Mouse (Mus musculus) limb, embryonic 13.5 days (tissue): Measurements from ENCODE around the gene Carns1. TPM values are rescaled to one million over a fixed set of nuclear protein-coding genes. Genes with fewer than 3 reads are reported as not detected.

Source experiments
- ATAC-seq: fragments of 200-750 bp; cut with Nextera tagmentation; 2 replicates; pipeline ENCODE4 v1.8.0; 2017; ENCODE audit warnings: low read depth, moderate number of reproducible peaks, moderate TSS enrichment; ENCODE audit not compliant: low FRiP score
- H3K27ac ChIP-seq: fragments of 300-500 bp; sonication (generic); 2 replicates; pipeline ENCODE4 v1.5.1; 2015; ENCODE audit warnings: inconsistent platforms, mild to moderate bottlenecking, moderate library complexity
- H3K27me3 ChIP-seq: fragments of 300-500 bp; sonication (generic); 2 replicates; pipeline ENCODE4 v1.6.1; 2015; ENCODE audit warnings: mild to moderate bottlenecking, inconsistent platforms
- H3K36me3 ChIP-seq: fragments of 300-500 bp; sonication (generic); 2 replicates; pipeline ENCODE4 v1.6.1; 2015; ENCODE audit warnings: inconsistent platforms, mild to moderate bottlenecking, moderate library complexity
- H3K4me1 ChIP-seq: fragments of 300-500 bp; sonication (generic); 2 replicates; pipeline ENCODE4 v1.6.1; 2015; ENCODE audit warnings: inconsistent platforms
- H3K4me2 ChIP-seq: fragments of 300-500 bp; sonication (generic); replicated peaks from 2 replicates; pipeline ENCODE4 v1.6.1; 2015; ENCODE audit warnings: inconsistent platforms, mild to moderate bottlenecking, moderate library complexity
- H3K4me3 ChIP-seq: fragments of 300-500 bp; sonication (generic); 2 replicates; pipeline ENCODE4 v1.5.1; 2015; ENCODE audit warnings: moderate library complexity, mild to moderate bottlenecking, inconsistent platforms
- H3K9ac ChIP-seq: fragments of 300-500 bp; sonication (generic); 2 replicates; pipeline ENCODE4 v1.6.1; 2015; ENCODE audit warnings: mild to moderate bottlenecking, inconsistent platforms
- H3K9me3 ChIP-seq: fragments of 300-500 bp; sonication (generic); 2 replicates; pipeline ENCODE4 v1.6.1; 2016; ENCODE audit warnings: inconsistent platforms
- WGBS: fragments of 180-500 bp; shearing (Covaris S2); methylation state at CpG from one replicate; pipeline ENCODE4 v1.1.7; 2015; 5-methylcytosine and 5-hydroxymethylcytosine counted together
- microRNA-seq: library from miRNA; unstranded; fragments of <30 nt; microRNA quantifications from one replicate; pipeline ENCODE4, GENCODE M21; 2016
- polyA plus RNA-seq: library from polyadenylated mRNA; unstranded; fragments of >200 nt; fragmentation: Nextera tagmentation; extraction: Ambion mirVana; gene quantifications from 2 replicates; pipeline ENCODE4 v1.2.1, GENCODE M21; 2015

Gene Carns1
- polyA plus RNA-seq, 1 experiment from 2014 or later: 2.5 TPM

GRCm38 (mm10) chr19:4120496-4120895 is 54.8 kb downstream of the Carns1 start:
- Histone ChIP-seq H3K9ac (0 out of 2 replicates have a peak overlapping the region, but pooled peaks have one; percentile 31), H3K4me1 (peaks cover 25% of the 10 kb centered on the region), H3K9me3 (no peaks in the 10 kb centered on the region), H3K36me3 (peaks cover 33% of the 10 kb centered on the region), H3K27ac (no peak overlapping the region), H3K4me3 (peak overlapping the region; percentile 50), H3K4me2 (peak overlapping the region; percentile 63), H3K27me3 (no peaks in the 10 kb centered on the region)
- ATAC-seq: no peak
- WGBS: 97% methylated on average over 2 of the region's 2 CpGs

- Histone ChIP-seq H3K4me2 (peak overlapping the region; percentile 63), H3K36me3 (peaks cover 39% of the 10 kb centered on the region), H3K27me3 (no peaks in the 10 kb centered on the region), H3K27ac (no peak overlapping the region), H3K9ac (0 out of 2 replicates have a peak overlapping the region, but pooled peaks have one; percentile 31), H3K4me3 (no peak overlapping the region), H3K9me3 (no peaks in the 10 kb centered on the region), H3K4me1 (peaks cover 22% of the 10 kb centered on the region)
- whole genome bisulfite sequencing: 85% methylated on average over 6 of the region's 6 CpGs
- no peak for ATAC-seq
Measured at GRCm38 (mm10) chr19:4119716-4120487, 55.4 kb downstream of the Carns1 start.

- H3K9ac ChIP-seq: no peak overlapping the region
- no peak for ATAC-seq
- no peak overlapping the region for H3K4me3 ChIP-seq
- no peak overlapping the region for H3K4me2 ChIP-seq
- no peak overlapping the region for H3K27ac ChIP-seq
- 90% methylated on average over 2 of the region's 2 CpGs for WGBS
- H3K36me3 ChIP-seq: peaks cover 55% of the 10 kb centered on the region
- H3K27me3 ChIP-seq: no peaks in the 10 kb centered on the region
- H3K9me3 ChIP-seq: no peaks in the 10 kb centered on the region
- peaks cover 28% of the 10 kb centered on the region for H3K4me1 ChIP-seq
Measured at GRCm38 (mm10) chr19:4118350-4118749, 56.9 kb downstream of the Carns1 start.

GRCm38 (mm10) chr19:4117006-4117405 is 58.3 kb downstream of the Carns1 start:
- ATAC-seq: no peak
- Histone ChIP-seq H3K9ac (no peak overlapping the region), H3K4me2 (no peak overlapping the region), H3K36me3 (peaks cover 68% of the 10 kb centered on the region), H3K27ac (no peak overlapping the region), H3K4me3 (no peak overlapping the region), H3K9me3 (no peaks in the 10 kb centered on the region), H3K4me1 (peaks cover 32% of the 10 kb centered on the region), H3K27me3 (no peaks in the 10 kb centered on the region)
- 97% methylated on average over 7 of the region's 7 CpGs for WGBS

GRCm38 (mm10) chr19:4115816-4116215 is 59.5 kb downstream of the Carns1 start:
- ATAC-seq: no peak
- Histone ChIP-seq H3K4me1 (peaks cover 29% of the 10 kb centered on the region), H3K9ac (no peak overlapping the region), H3K27me3 (no peaks in the 10 kb centered on the region), H3K27ac (no peak overlapping the region), H3K9me3 (no peaks in the 10 kb centered on the region), H3K36me3 (peaks cover 75% of the 10 kb centered on the region), H3K4me2 (no peak overlapping the region), H3K4me3 (no peak overlapping the region)
- 85% methylated on average over 11 of the region's 11 CpGs for WGBS

GRCm38 (mm10) chr19:4115144-4115543 is 60.1 kb downstream of the Carns1 start:
- Histone ChIP-seq H3K9ac (0 out of 2 replicates have a peak overlapping the region, but pooled peaks have one; percentile 25), H3K27ac (no peak overlapping the region; the same call in 1 of the 2 replicates), H3K4me1 (peaks cover 22% of the 10 kb centered on the region), H3K36me3 (peaks cover 75% of the 10 kb centered on the region), H3K9me3 (no peaks in the 10 kb centered on the region), H3K4me3 (no peak overlapping the region), H3K27me3 (no peaks in the 10 kb centered on the region), H3K4me2 (no peak overlapping the region)
- 95% methylated on average over 10 of the region's 10 CpGs for WGBS
- ATAC-seq: no peak

- peaks cover 20% of the 10 kb centered on the region for H3K4me1 ChIP-seq
- WGBS: 92% methylated on average over 10 of the region's 10 CpGs
- H3K36me3 ChIP-seq: peaks cover 75% of the 10 kb centered on the region
- H3K27ac ChIP-seq: peak overlapping the region; percentile 69; the same call in 1 of the 2 replicates
- H3K9me3 ChIP-seq: no peaks in the 10 kb centered on the region
- ATAC-seq: no peak
- no peak overlapping the region for H3K4me3 ChIP-seq
- H3K4me2 ChIP-seq: no peak overlapping the region
- H3K9ac ChIP-seq: 0 out of 2 replicates have a peak overlapping the region, but pooled peaks have one; percentile 25
- H3K27me3 ChIP-seq: no peaks in the 10 kb centered on the region
Measured at GRCm38 (mm10) chr19:4114551-4114950, 60.7 kb downstream of the Carns1 start.

Small RNA genes lying within 50 kb of the gene (microRNA-seq; reads per million reads assigned to microRNA genes)
- not detected for gene Gm26115

Other genes starting within 250 kb of the Carns1 start
- gene Aldh3b1, start 245.7 kb downstream of the Carns1 start, polyA plus RNA-seq: 1.1 and 1.3 TPM in 2 replicates
- 14.2 and 15.0 TPM in 2 replicates for gene Unc93b1, start 240.3 kb downstream of the Carns1 start, polyA plus RNA-seq
- gene Aldh3b3, start 216.8 kb downstream of the Carns1 start, polyA plus RNA-seq: 0.05 TPM in 1 of 2 replicates, not detected in the other
- gene Aldh3b2, start 203.2 kb downstream of the Carns1 start, polyA plus RNA-seq: 7.8 and 9.3 TPM in 2 replicates
- gene Acy3, start 188.9 kb downstream of the Carns1 start, polyA plus RNA-seq: 4.6 and 6.8 TPM in 2 replicates
- gene Tbx10, start 182.7 kb downstream of the Carns1 start, polyA plus RNA-seq: not detected in 2 replicates
- 32.9 and 34.2 TPM in 2 replicates for gene Nudt8, start 174.9 kb downstream of the Carns1 start, polyA plus RNA-seq
- gene Gm49405, start 174.9 kb downstream of the Carns1 start, polyA plus RNA-seq: 4.5 and 4.7 TPM in 2 replicates
- gene Doc2g, start 172.2 kb downstream of the Carns1 start, polyA plus RNA-seq: 4.6 and 5.5 TPM in 2 replicates
- gene Ndufv1, start 162.7 kb downstream of the Carns1 start, polyA plus RNA-seq: 188 and 199 TPM in 2 replicates
- 573 and 575 TPM in 2 replicates for gene Gstp1, start 137.5 kb downstream of the Carns1 start, polyA plus RNA-seq
- gene Gstp2, start 129.5 kb downstream of the Carns1 start, polyA plus RNA-seq: 0.61 and 6.7 TPM in 2 replicates
- not detected in 2 replicates for gene Gstp3, start 115.9 kb downstream of the Carns1 start, polyA plus RNA-seq
- not detected in 2 replicates for gene Cabp2, start 93.9 kb downstream of the Carns1 start, polyA plus RNA-seq
- gene Cdk2ap2, start 78.3 kb downstream of the Carns1 start, polyA plus RNA-seq: 56.8 TPM in 2 replicates
- gene Pitpnm1, start 75.5 kb downstream of the Carns1 start, polyA plus RNA-seq: 6.6 and 7.3 TPM in 2 replicates
- 98.5 and 105 TPM in 2 replicates for gene Aip, start 49.6 kb downstream of the Carns1 start, polyA plus RNA-seq
- gene Gpr152, start 35.7 kb downstream of the Carns1 start, polyA plus RNA-seq: not detected in 2 replicates
- 0.05 and 0.13 TPM in 2 replicates for gene Cabp4, start 31.4 kb downstream of the Carns1 start, polyA plus RNA-seq
- 137 and 146 TPM in 2 replicates for gene Coro1b, start 26.9 kb downstream of the Carns1 start, polyA plus RNA-seq
- 2.7 and 3.6 TPM in 2 replicates for gene Ptprcap, start 21.9 kb downstream of the Carns1 start, polyA plus RNA-seq
- 63.9 and 65.7 TPM in 2 replicates for gene Rps6kb2, start 12.1 kb downstream of the Carns1 start, polyA plus RNA-seq
- gene Tbc1d10c, start 15.8 kb upstream of the Carns1 start, polyA plus RNA-seq: 1.3 and 2.7 TPM in 2 replicates
- gene Ppp1ca, start 16.6 kb upstream of the Carns1 start, polyA plus RNA-seq: 817 and 858 TPM in 2 replicates
- 36.2 and 38.1 TPM in 2 replicates for gene Rad9a, start 26.2 kb upstream of the Carns1 start, polyA plus RNA-seq
- gene Clcf1, start 38.8 kb upstream of the Carns1 start, polyA plus RNA-seq: 9.0 and 10.0 TPM in 2 replicates
- gene AC109138.7, start 38.9 kb upstream of the Carns1 start, polyA plus RNA-seq: not detected in 2 replicates
- 17.6 and 21.4 TPM in 2 replicates for gene Pold4, start 56.4 kb upstream of the Carns1 start, polyA plus RNA-seq
- gene Ssh3, start 93.7 kb upstream of the Carns1 start, polyA plus RNA-seq: 15.7 and 16.0 TPM in 2 replicates
- 13.6 and 14.7 TPM in 2 replicates for gene Ankrd13d, start 107.7 kb upstream of the Carns1 start, polyA plus RNA-seq
- gene Grk2, start 130.7 kb upstream of the Carns1 start, polyA plus RNA-seq: 16.5 and 18.5 TPM in 2 replicates
- gene Kdm2a, start 222.8 kb upstream of the Carns1 start, polyA plus RNA-seq: 53.9 TPM in 2 replicates